Mouse (Mus musculus): ENCODE data around the gene Rgs13.

Rgs13 gene

DNA sequence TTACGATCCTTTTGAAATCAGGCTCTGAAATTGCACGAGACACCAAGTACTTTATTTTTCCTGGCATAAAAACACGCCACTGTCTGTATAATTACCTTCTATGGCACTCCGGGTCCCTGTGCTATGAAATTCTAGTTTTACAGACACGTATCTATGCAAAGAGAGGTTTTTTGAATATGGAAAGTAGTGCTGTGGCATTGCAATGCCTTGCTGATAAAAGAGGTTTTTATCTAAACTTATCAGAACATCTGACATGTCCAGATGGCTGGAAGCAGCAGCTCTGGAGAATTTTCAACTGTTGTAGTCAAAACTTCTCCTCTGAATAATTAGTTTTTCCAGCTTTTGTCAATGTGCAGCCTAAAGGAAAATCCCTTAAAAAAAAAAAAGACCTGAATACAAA lies at the start of gene Rgs13:
Rgs13 (minus strand) TSS at position 207 of the 400 bp plus-strand sequence.
- no peak for DNase-seq

- DNase-seq, result no peak
Measured at GRCm38 (mm10) chr1:144215230-144215629, 38.1 kb upstream of the Rgs13 start.

- no peak for DNase-seq
Measured at GRCm38 (mm10) chr1:144210912-144211311, 33.7 kb upstream of the Rgs13 start.

- no peak for DNase-seq
Measured at GRCm38 (mm10) chr1:144206281-144207061, 29.3 kb upstream of the Rgs13 start.

DNA sequence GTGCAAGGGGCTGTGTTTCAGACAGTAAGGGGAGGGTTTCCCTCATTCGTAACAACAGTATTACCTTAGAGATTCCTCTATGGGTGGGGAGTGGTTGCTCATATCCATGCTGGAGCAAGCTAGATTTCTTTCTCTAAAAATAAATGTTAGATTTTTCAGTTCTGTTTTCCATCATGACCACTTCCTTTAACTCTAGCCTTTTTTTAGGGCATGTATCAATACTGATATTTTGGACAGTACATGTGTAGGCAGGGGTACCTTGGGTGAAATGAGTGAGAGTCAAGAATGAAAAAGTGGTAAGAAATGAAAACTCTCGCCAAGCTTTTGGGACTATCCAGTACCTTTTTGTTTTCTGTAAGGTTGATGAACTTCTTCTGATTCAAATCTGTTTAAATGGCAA lies 27.6 kb upstream of the Rgs13 start:
- no peak for DNase-seq

DNA sequence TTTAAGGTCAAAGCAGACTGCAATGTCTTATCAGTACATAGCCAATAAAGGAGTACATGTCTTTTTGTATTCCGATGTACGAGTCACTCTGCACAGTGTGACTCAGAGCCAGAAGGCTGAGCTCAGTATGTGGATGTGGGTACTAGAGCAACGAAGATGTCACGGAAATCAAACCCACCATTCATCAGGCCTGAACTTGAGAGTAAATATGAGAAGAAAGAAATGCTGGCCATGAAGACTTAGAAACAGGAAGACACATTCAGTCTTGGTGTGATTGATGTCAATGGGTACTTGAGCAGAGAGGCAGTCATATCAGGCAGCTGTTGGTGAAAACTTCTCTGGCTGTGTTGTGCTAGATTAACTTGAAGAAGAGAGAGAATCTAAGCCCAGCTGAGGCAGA lies 25.8 kb upstream of the Rgs13 start:
- no peak for DNase-seq

DNA sequence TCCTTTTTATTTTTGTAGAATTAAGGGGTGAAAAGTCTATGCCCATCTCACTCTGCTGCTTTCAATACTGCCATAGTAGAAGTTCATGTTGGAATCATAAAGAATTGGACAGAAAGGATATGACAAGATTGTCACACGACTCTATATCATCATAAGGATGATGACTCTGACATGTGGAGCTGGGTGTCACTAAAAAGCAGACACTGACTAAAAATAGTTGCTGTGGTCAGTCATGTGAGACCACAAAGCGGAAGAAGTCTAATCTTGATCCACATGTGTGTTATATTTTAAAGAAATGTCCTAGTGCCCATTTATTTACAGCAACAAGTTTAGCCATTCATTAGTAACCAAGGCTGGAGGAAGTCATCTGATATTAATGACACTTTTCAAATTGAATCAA lies 23.3 kb upstream of the Rgs13 start:
- DNase-seq, result no peak

GRCm38 (mm10) chr1:144199538-144199937 lies 22.4 kb upstream of the Rgs13 start:
- DNase-seq, result no peak

DNA sequence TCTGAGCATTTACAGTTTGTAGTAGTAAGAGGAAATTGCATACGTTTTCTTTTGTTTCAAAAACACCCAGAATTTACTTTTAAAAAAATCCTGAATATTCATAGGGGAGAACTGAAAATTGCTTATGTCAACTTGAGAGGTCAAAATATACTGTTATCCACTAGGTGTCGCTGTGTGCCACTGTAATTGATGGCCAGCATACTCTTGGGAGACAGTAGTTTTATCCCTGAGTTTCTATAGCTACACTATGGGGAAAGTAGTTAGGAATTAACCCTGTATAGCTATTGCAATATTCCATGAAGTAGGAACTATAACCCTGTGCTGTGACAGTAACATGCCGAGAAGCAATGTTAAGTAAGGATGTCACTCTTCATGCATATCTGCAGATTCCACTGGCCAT lies 20.5 kb upstream of the Rgs13 start:
- DNase-seq, result peak; percentile 48

GRCm38 (mm10) chr1:144186655-144187396 lies 9.7 kb upstream of the Rgs13 start:
- no peak for DNase-seq

DNA sequence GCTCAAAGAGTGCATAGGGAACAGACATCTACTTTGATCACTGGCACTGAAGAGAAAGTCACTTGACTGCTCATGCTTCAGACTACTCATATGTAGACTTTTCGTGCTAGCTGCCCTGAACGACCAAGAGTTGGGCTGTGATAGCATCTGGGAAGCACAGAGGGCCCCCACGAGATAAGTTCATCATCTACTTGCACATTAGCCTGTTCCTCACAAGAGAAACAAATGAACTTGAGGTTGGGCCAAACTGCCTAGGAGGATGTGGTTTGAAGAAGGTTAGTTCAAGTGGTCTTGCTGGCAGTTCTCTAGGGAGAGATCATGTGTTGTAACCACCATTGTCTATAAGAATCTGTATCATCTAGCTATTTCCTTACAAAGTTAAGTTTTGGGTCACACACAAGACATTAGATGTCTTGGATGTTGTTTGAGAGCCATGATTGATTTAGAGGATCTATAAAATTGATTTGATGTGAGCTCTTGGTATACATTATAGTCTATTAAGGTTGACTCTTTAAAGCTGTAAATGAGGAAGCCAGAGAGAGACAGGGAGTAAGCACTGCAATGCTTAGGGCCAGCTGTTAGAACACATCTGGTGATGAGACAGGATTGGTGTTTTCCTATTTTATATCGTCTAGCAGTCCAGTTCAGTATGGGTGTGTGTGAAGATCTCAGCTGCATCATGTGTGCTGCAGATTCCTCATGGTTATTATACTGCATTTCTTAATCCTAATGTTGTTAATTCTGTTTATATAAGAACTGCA lies 8.0 kb upstream of the Rgs13 start:
- peak; percentile 5 for DNase-seq

- DNase-seq, result no peak
Measured at GRCm38 (mm10) chr1:144183622-144184021, 6.5 kb upstream of the Rgs13 start.

- no peak for DNase-seq
Measured at GRCm38 (mm10) chr1:144179559-144179958, 2.4 kb upstream of the Rgs13 start.

- DNase-seq, result no peak
Measured at GRCm38 (mm10) chr1:144178281-144178957, 1.2 kb upstream of the Rgs13 start.

GRCm38 (mm10) chr1:144177620-144178019 lies 448 bp upstream of the Rgs13 start:
- DNase-seq, result no peak

GRCm38 (mm10) chr1:144174760-144175159 lies 2.4 kb downstream of the Rgs13 start:
- no peak for DNase-seq

DNA sequence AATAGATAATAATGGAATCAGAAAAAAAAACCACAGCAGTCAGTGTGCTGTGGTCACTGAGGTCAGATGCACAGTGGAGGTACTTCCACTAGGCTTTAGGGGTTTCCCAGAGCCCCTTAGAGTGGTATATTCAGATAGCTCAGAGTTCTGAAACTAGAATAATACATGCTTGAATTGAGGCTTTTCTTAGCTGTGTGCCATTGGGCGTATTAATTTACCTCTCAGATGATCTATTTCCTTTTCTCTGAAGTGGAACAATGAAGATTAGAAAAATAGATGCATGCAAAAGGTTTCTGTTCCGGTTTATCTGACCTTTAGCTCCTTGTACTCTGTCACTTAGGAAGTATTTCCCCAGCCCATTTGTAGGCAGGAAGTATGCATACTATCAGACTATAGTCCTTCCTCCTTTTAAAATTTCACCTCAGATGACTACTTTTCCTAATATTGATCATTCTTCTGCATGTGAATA lies 3.6 kb downstream of the Rgs13 start:
- no peak for DNase-seq

GRCm38 (mm10) chr1:144168921-144169320 lies 8.3 kb downstream of the Rgs13 start:
- no peak for DNase-seq

DNA sequence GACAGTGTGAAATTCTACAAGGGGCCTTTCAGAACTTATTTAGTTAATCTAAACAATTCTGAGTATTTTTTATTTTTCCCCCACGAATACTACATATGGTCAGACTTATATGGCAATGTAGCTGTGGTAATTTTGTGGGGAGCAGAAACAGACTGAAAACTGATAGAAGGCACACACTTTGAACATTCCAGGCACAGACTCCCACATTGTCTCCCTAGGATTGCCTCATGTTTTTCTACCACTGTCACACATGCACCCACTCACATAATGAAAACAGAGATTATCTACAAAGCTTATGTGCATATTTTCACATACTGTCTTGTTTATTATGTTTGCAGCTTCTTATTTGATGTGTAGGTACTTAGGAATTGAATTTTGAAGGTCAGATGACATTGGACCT lies 9.4 kb downstream of the Rgs13 start:
- no peak for DNase-seq

DNA sequence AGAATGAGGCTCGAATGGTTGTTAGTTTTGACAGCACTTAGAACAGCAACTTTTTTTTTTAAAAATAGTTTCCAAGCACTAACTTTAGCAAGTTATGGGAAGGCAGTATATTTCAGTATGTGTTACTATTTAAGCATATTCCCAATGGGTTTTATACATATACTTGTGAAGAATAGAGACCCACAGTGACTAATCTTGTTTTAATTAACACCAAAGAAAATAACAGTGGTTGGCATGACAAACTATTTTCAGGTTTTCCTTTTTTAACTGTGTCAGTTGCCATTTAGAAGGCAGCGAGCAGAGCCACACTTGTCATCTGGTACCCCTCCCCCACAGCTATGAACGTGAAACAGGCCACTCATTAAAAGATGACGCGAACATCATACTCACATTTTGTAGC lies 10.3 kb downstream of the Rgs13 start:
- no peak for DNase-seq

GRCm38 (mm10) chr1:144166275-144166674 lies 10.9 kb downstream of the Rgs13 start:
- no peak for DNase-seq

- no peak for DNase-seq
Measured at GRCm38 (mm10) chr1:144152526-144152925, 24.6 kb downstream of the Rgs13 start.

DNA sequence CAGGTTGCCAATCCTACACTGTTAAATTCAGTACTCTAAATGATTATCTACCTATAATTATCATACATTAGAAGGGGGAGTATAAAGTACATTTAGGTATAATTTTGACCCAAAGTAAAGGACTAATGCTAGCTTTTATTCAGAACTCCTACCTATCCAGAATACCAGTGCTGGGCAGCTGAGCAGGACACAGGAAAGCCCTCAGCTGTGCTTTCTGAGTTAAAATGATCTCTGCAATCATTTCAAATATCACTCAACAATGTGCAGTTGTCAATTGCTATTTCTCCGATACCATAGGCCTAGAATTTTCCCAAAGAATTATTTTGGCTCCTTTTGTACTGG lies 25.0 kb downstream of the Rgs13 start:
- no peak for DNase-seq

All from thymus, postnatal 14 days (tissue).